Mouse (Mus musculus) pancreas, adult 10 weeks (tissue): ENCODE measurements around the gene Olfr1138. TPM values are rescaled to one million over a fixed set of nuclear protein-coding genes. Genes with fewer than 3 reads are reported as not detected.

Experiments used
- polyA plus RNA-seq: library from polyadenylated mRNA; stranded (reverse); fragments of 350-450 nt; fragmentation: Illumina TruSeq; extraction: RNeasy Lipid Tissue Mini Kit (QIAGEN cat#74804); gene quantifications from one replicate; pipeline ENCODE4 v1.2.3, GENCODE M21; 2015; ENCODE audit warnings: low read depth, low replicate concordance; ENCODE audit not compliant: insufficient read depth

Olfr1138 gene
- polyA plus RNA-seq: not detected

DNA sequence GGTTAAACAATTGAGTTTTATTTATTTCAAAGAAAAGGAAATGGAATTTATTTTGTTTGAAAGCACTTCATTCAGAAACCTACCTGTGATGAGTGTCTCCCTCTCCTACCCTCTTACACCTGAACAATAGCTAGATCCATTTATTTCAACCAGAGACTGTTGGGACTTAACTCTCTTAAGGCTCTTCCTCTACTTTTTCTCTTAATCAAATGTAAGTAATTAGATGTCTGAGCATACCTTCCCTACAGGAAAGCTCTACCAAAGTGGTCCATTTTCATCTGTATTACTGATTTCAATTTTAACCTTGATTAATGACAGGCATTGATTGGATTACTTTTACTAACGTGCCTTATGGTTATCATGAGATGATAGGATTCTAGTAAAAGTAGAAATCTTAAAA is at the start of gene Olfr1138:
Gene Olfr1138 (minus strand): TSS at position 101 of the 400 bp plus-strand sequence.

DNA sequence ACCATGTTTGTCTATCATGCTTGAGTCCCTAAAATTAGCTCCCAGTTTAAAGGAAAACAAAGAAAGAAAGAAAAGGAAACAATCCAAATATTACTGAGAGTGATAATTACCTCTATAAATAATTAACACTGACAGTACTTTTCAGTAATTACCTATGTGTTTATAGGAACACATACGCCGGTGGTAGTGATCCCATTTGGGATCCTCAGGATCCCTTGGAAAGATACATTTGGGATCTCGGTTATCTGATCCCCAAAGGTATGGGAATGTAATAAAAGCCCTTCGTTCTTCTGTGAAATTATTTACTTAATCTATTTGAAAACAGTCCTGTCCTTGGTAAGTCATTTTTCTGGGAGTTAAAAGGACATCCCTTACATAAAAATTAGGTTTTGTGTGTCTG is 39.4 kb upstream of the Olfr1138 start, which contains the start of gene Olfr152:
Gene Olfr152 (plus strand): TSS at position 301 of the 400 bp plus-strand sequence.

DNA sequence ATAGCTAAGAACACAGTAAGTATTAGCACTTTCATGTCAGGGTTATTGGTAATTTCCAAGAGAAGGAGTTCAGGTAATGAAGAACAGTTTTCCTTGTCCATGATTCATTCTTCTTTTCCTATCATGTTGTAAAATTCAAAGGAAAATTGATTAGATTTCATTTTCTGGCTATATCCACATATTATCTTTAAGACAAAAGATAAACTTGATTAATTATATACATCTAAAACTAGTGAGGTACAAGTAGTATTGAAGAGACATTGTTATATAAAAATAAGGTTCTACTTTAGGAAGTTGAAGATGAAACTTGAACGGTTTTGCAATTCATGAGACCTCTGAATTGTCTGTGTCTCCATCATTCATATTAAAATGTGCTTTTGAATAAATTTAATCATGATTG is 14.1 kb upstream of the Olfr1138 start, which contains the start of gene Olfr1141:
Gene Olfr1141 (minus strand): TSS at position 101 of the 400 bp plus-strand sequence.

DNA sequence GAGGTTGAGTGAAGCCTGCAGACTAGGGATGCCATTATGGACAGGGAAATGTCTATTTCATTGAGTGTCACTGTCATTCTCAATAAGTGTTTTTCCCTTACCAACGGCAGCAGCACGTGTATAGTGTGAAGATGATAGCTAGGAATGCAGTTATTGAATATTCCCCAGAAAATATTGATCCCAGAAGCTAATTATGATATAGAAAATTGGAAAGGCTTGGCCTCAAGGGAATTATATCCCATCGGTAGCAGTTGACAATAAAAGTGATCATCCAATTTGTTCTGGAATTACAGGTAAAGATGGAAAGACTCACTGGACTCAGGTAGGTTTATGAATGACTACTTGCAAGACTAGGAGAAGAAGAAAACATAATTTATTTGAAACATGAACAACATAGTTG is 3.7 kb upstream of the Olfr1138 start, which contains the start of gene Olfr1140:
Gene Olfr1140 (plus strand): TSS at position 301 of the 400 bp plus-strand sequence.

DNA sequence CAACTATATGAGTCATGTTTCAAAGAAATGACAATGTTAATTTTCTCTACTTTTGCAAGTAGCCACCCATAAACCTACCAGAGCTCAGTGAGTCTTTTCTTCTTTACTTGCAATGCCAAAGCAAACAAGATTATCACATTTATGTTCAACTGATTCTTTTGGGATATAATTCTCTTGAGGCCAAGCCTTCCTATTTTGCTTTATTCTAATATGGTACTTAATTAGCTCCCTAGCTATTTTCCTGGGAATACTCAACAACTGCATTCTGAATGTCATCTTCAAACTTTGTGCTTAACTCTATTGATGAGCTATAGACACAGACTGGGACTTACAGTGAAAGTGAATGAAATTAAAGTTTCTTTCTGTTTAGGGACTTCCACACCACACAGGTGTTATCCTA is 26.7 kb downstream of the Olfr1138 start, which contains the start of gene Olfr1137:
Gene Olfr1137 (minus strand): TSS at position 101 of the 400 bp plus-strand sequence.

DNA sequence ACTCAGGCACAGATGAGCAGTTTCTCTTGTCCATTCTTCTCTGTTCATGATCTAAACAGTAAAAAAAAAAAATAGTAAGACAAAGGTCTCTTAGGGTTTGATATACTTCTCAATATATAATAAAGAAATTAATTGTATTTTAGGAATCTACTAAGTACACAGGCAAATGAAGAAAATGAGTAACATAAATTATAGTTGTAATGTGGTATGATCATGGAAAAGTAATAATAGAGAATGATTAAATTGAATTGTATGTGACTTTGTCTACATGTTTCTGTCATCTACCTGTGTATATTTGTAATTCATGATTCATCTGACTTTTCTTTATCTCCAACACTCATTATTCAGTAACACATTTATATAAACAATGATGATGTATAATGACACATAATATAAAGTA is 45.9 kb downstream of the Olfr1138 start, which contains the start of gene Olfr1136:
Gene Olfr1136 (minus strand): TSS at position 101 of the 400 bp plus-strand sequence.

Other genes with a start within 250 kb of the Olfr1138 start
- gene Pramel7, start 242.9 kb downstream of the Olfr1138 start, polyA plus RNA-seq: not detected
- not detected for gene Pramel6, start 233.4 kb downstream of the Olfr1138 start, polyA plus RNA-seq
- not detected for gene Olfr153, start 208.2 kb downstream of the Olfr1138 start, polyA plus RNA-seq
- gene Olfr1128, start 194.4 kb downstream of the Olfr1138 start, polyA plus RNA-seq: not detected
- gene Olfr1129, start 166.1 kb downstream of the Olfr1138 start, polyA plus RNA-seq: not detected
- gene Olfr1130, start 133.8 kb downstream of the Olfr1138 start, polyA plus RNA-seq: not detected
- gene Olfr1131, start 112.9 kb downstream of the Olfr1138 start, polyA plus RNA-seq: not detected
- gene Olfr1132, start 102.4 kb downstream of the Olfr1138 start, polyA plus RNA-seq: not detected
- gene Olfr1133, start 92.6 kb downstream of the Olfr1138 start, polyA plus RNA-seq: not detected
- not detected for gene Olfr1134, start 81.5 kb downstream of the Olfr1138 start, polyA plus RNA-seq
- gene Olfr1135, start 66.3 kb downstream of the Olfr1138 start, polyA plus RNA-seq: not detected
- gene Olfr1136, start 46.0 kb downstream of the Olfr1138 start, polyA plus RNA-seq: not detected
- gene Olfr1137, start 26.8 kb downstream of the Olfr1138 start, polyA plus RNA-seq: not detected
- gene Olfr1140, start 3.8 kb upstream of the Olfr1138 start, polyA plus RNA-seq: not detected
- gene Olfr1141, start 14.0 kb upstream of the Olfr1138 start, polyA plus RNA-seq: not detected
- gene Olfr152, start 39.5 kb upstream of the Olfr1138 start, polyA plus RNA-seq: not detected
- not detected for gene Olfr1143, start 60.6 kb upstream of the Olfr1138 start, polyA plus RNA-seq
- not detected for gene Olfr1145, start 69.8 kb upstream of the Olfr1138 start, polyA plus RNA-seq
- not detected for gene Olfr1148, start 90.6 kb upstream of the Olfr1138 start, polyA plus RNA-seq
- not detected for gene Olfr1150-ps1, start 104.0 kb upstream of the Olfr1138 start, polyA plus RNA-seq
- gene Olfr1151, start 115.9 kb upstream of the Olfr1138 start, polyA plus RNA-seq: not detected
- gene Olfr1152, start 126.5 kb upstream of the Olfr1138 start, polyA plus RNA-seq: not detected
- not detected for gene Olfr1153, start 155.0 kb upstream of the Olfr1138 start, polyA plus RNA-seq
- gene Olfr1154, start 165.2 kb upstream of the Olfr1138 start, polyA plus RNA-seq: not detected
- gene Olfr1155, start 205.2 kb upstream of the Olfr1138 start, polyA plus RNA-seq: not detected
- not detected for gene Olfr1156, start 213.1 kb upstream of the Olfr1138 start, polyA plus RNA-seq
- gene Olfr1157, start 228.3 kb upstream of the Olfr1138 start, polyA plus RNA-seq: not detected
- not detected for gene Olfr74, start 234.7 kb upstream of the Olfr1138 start, polyA plus RNA-seq